Mouse (Mus musculus): ENCODE results near the gene Map3k6.

Gene Map3k6

GRCm38 (mm10) chr4:133240490-133240921 lies at the start of gene Map3k6:
Map3k6 (plus strand) TSS chr4:133240818.
- in situ Hi-C loops (cut with MboI; ENCODE audit: low sequenced_read_pairs) = no loop called here

- in situ Hi-C loops (cut with MboI; ENCODE audit: low sequenced_read_pairs) = no loop called here
Measured at GRCm38 (mm10) chr4:133194482-133194881, 46.1 kb upstream of the Map3k6 start.

- in situ Hi-C loops (cut with MboI; ENCODE audit: low sequenced_read_pairs) = no loop called here
Measured at GRCm38 (mm10) chr4:133195014-133195413, 45.6 kb upstream of the Map3k6 start.

- in situ Hi-C loops (cut with MboI; ENCODE audit: low sequenced_read_pairs) = no loop called here
Measured at GRCm38 (mm10) chr4:133196136-133196535, 44.5 kb upstream of the Map3k6 start.

GRCm38 (mm10) chr4:133196852-133197251 lies 43.8 kb upstream of the Map3k6 start:
- in situ Hi-C loops (cut with MboI; ENCODE audit: low sequenced_read_pairs) = no loop called here

- in situ Hi-C loops (cut with MboI; ENCODE audit: low sequenced_read_pairs) = no loop called here
Measured at GRCm38 (mm10) chr4:133197355-133197754, 43.3 kb upstream of the Map3k6 start.

GRCm38 (mm10) chr4:133197801-133198286 lies 42.8 kb upstream of the Map3k6 start:
- in situ Hi-C loops (cut with MboI; ENCODE audit: low sequenced_read_pairs) = no loop called here

GRCm38 (mm10) chr4:133198337-133199180 lies 42.1 kb upstream of the Map3k6 start:
- in situ Hi-C loops (cut with MboI; ENCODE audit: low sequenced_read_pairs) = no loop called here

- in situ Hi-C loops (cut with MboI; ENCODE audit: low sequenced_read_pairs) = no loop called here
Measured at GRCm38 (mm10) chr4:133199743-133200142, 40.9 kb upstream of the Map3k6 start.

GRCm38 (mm10) chr4:133200343-133200742 lies 40.3 kb upstream of the Map3k6 start:
- in situ Hi-C loops (cut with MboI; ENCODE audit: low sequenced_read_pairs) = no loop called here

GRCm38 (mm10) chr4:133201006-133201771 lies 39.4 kb upstream of the Map3k6 start:
- in situ Hi-C loops (cut with MboI; ENCODE audit: low sequenced_read_pairs) = no loop called here

GRCm38 (mm10) chr4:133202254-133202653 lies 38.4 kb upstream of the Map3k6 start:
- in situ Hi-C loops (cut with MboI; ENCODE audit: low sequenced_read_pairs) = no loop called here

- in situ Hi-C loops (cut with MboI; ENCODE audit: low sequenced_read_pairs) = no loop called here
Measured at GRCm38 (mm10) chr4:133203591-133203990, 37.0 kb upstream of the Map3k6 start.

GRCm38 (mm10) chr4:133204379-133204778 lies 36.2 kb upstream of the Map3k6 start:
- in situ Hi-C loops (cut with MboI; ENCODE audit: low sequenced_read_pairs) = no loop called here

GRCm38 (mm10) chr4:133209366-133209765 lies 31.3 kb upstream of the Map3k6 start:
- in situ Hi-C loops (cut with MboI; ENCODE audit: low sequenced_read_pairs) = no loop called here

- in situ Hi-C loops (cut with MboI; ENCODE audit: low sequenced_read_pairs) = no loop called here
Measured at GRCm38 (mm10) chr4:133210023-133210787, 30.4 kb upstream of the Map3k6 start.

GRCm38 (mm10) chr4:133210788-133211390 lies 29.7 kb upstream of the Map3k6 start:
- in situ Hi-C loops (cut with MboI; ENCODE audit: low sequenced_read_pairs) = no loop called here

- in situ Hi-C loops (cut with MboI; ENCODE audit: low sequenced_read_pairs) = no loop called here
Measured at GRCm38 (mm10) chr4:133211751-133212561, 28.7 kb upstream of the Map3k6 start, which contains the start of the genes Cd164l2 and Gpr3. Cd164l2 (plus strand) TSS chr4:133212131. Gpr3 (minus strand) TSS chr4:133212536.

GRCm38 (mm10) chr4:133212562-133213267 lies 27.9 kb upstream of the Map3k6 start:
- in situ Hi-C loops (cut with MboI; ENCODE audit: low sequenced_read_pairs) = no loop called here
